Mouse (Mus musculus): Measurements from ENCODE around the gene Olfr986.
"Not testable (repeated sequence)": the region's sequence is repeated elsewhere in the genome, so short reads cannot be mapped to it uniquely, and the experiment has no call there.

The Olfr986 gene

DNA sequence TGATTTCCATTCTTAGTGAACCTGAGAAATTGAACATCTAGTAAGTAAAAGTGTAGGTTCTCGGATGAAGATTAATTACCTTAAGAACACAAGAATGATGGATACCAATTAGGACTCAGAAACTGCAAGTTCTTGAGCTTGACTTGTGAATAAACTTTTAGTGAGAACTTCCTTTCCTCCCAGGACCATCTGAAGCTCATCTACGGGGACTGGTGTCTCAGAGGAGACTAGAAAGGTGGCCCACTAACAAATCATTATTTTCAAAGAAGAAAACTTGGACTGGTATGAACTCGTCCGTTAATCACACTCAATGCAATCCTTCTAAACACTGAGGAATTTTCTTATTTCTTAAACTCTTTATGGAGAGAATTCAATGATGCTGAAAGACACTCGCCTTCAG is at the start of gene Olfr986:
TSS of gene Olfr986 (plus strand) at position 301 of the 400 bp plus-strand sequence.
- no peak for DNase-seq (ENCODE audit: low spot score)

GRCm38 (mm10) chr9:40136987-40137688 is 43.6 kb upstream of the Olfr986 start:
- no peak for DNase-seq (ENCODE audit: low spot score)

GRCm38 (mm10) chr9:40139484-40139883 is 41.2 kb upstream of the Olfr986 start:
- no peak for DNase-seq (ENCODE audit: low spot score)

- DNase-seq (ENCODE audit: low spot score): no peak
These were observed 39.2 kb upstream of the Olfr986 start for GRCm38 (mm10) chr9:40141544-40141943.

DNA sequence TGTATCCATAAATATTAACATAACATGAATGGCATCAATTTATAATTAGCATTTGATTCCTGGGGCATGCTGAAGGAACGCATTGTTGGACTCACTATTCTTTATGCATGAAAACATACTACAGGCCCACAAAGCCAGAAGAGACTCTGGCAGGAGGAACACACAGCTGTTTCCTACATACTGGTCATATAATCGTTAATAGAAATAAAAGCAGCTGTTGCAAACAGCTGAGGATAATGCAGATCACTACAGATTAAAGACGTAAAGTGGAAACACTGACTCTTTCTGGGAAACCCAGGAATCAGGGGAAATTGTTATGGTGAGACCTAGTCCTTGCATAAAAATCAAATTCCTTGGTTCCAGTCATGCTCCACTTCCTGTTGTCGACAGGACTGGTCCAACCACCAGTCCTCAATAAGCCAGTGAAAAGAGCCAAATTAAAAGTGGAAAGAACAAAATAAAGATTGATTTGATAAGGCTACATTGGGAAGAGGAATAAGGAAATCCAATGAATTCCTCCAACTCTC is 25.5 kb upstream of the Olfr986 start:
- no peak for DNase-seq (ENCODE audit: low spot score)

- DNase-seq (ENCODE audit: low spot score): no peak
These were observed 14.3 kb upstream of the Olfr986 start for GRCm38 (mm10) chr9:40166446-40166845.

DNA sequence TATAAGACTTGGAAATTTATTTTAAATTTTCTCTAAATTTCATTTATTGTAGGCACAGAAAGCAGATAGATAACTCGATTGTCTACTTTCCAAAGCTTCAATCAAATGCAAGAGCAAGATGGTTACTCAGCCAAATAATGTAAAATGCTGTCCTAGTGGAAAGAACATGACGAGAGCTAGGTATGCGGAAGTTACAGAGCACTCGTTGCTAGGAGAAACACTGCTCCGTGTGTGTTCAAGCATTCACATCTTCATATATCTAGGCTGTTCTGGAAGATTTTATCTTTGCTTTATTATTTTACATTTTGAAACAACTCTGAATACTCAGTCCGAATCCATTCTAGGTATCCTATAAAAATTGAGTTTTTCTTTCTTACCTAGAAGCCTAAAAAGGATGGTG is 3.7 kb upstream of the Olfr986 start:
- DNase-seq (ENCODE audit: low spot score): no peak

DNA sequence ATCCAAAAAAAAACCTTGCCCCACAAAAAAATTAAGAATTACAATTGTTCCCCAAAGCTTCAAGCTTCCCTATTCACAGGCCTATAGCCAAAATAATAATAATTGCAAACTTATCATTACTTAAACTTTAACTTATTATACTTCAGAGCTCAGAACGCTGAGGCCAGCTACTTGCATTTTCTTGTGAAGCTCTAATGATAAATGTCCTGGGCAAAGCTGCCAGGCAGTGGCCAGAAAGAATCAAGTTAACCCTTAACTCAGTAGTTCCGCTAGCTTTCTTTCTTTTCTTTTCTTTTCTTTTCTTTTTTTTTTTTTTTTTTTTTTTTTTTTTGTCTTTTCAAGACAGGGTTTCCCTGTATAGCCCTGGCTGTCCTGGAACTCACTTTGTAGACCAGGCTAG is 4.4 kb downstream of the Olfr986 start:
- not testable (repeated sequence) for DNase-seq (ENCODE audit: low spot score)

DNA sequence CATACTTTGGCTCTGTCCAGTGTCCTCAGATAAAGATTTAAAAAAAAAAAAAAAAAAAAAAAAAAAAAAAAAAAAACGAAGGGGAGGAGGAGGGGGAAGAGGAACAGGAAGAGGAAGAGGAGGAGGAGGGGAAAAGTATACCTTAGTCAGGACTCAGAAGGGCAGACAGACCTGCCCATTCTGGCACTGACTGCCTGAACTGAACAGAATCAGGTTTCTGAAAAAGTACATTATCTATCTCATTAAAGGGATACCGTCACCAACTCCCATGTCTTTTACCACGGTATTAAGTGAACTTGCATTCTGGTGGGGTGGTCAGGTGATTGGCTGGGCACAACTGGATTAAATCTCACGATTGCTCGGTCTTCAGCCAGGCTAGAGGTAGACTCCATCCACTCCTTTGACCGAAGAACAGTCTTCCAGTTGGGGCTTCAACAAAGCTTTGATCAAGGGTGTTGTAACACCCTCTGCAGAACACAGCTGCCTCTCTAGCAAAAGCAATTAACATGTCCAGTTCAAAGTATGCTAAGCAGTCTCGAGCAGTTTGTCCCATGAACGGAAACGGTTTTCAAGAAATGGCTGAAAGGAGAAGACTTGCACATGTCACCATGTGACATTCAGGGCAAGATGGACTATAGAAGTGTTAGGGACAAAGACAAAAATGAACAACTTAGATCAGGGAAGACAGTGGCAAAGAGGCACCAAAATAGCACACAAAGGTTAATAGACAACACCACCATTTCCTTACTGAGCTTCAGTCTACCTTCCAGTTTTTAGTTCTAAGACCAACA is 10.6 kb downstream of the Olfr986 start:
- DNase-seq (ENCODE audit: low spot score): no peak

- DNase-seq (ENCODE audit: low spot score): peak; percentile 88
These were observed 11.6 kb downstream of the Olfr986 start, which contains the start of gene Zfp202 for GRCm38 (mm10) chr9:40192098-40193038. Zfp202 (plus strand) TSS chr9:40192316.

DNA sequence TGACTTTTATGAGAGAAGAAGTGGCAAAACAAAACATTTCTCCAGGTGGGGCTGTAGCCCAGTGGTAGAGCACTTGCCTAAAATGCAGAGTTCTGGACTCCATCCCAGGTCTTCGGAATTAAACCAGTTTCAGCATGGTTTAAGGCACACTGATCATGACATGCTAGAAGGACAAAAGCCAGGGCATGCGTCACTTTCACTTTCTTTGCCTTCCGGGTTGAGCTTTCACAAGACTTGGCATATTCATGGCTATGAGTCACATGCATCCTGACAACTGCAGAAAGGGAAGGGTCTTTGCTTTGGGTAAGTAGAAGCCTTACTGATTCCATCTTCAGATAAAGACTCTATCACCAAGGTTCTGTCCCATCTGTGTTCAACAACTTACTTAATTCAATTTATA is 15.3 kb downstream of the Olfr986 start:
- DNase-seq (ENCODE audit: low spot score): peak; percentile 31

DNA sequence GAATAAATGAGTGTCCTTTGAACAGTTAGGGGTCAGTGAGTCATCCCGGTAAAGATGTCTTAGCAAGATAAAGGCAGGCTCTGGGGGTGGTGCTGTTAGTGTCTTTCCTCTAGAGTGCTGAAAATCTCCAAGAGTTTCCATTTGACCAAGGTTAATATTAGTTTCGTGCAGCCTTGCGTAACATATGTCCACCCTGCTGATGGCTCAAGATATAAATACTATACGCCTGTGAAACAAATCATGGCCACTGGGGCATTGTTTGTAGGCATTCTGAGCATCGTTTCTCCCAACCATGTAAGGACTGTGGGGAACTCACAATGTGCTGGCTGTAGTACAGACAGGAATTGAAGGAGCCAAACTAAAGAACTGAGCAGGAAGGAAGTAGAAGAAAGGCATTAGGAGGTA is 25.8 kb downstream of the Olfr986 start:
- DNase-seq (ENCODE audit: low spot score): no peak

- DNase-seq (ENCODE audit: low spot score): no peak
These were observed 30.0 kb downstream of the Olfr986 start for GRCm38 (mm10) chr9:40210744-40211143.

DNA sequence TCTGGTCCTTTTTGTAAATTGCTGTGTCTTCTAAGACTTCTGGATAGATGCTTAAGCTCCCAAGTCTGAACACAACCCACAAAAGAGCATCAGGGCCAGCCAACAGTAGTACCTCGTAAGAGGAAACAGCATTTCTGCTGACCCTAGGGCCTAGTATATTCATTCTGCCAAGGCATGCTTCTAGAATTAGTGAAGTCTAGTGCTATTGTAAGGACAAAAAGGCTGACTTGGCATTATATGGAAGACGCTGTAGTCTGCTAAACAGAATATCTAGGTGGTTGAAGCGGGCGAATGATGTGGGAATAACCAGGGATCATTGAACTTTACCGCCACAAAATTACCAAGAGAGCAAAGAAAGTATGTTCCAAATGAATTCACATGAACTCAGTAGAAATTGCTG is 33.3 kb downstream of the Olfr986 start:
- no peak for DNase-seq (ENCODE audit: low spot score)

- DNase-seq (ENCODE audit: low spot score): no peak
These were observed 35.9 kb downstream of the Olfr986 start for GRCm38 (mm10) chr9:40216651-40217050.

DNA sequence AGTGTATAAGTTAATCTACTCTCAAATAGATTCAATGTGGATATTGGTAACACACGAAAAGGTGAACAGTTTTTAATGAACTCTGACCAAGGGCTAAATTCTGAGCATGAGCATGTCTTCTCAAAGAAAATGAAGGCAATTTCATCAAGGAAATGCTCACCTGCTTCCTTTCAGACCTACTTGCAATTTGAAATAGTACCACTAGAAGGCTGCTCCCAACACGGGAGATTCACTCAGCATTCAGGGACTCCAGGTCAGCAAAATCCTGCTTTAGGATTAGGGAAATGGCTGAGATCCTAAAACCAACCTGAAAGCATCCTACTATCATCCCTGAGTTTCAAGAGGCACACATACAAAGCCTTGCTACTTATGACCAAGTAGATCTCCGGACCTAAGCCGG is 43.6 kb downstream of the Olfr986 start:
- DNase-seq (ENCODE audit: low spot score): no peak

DNA sequence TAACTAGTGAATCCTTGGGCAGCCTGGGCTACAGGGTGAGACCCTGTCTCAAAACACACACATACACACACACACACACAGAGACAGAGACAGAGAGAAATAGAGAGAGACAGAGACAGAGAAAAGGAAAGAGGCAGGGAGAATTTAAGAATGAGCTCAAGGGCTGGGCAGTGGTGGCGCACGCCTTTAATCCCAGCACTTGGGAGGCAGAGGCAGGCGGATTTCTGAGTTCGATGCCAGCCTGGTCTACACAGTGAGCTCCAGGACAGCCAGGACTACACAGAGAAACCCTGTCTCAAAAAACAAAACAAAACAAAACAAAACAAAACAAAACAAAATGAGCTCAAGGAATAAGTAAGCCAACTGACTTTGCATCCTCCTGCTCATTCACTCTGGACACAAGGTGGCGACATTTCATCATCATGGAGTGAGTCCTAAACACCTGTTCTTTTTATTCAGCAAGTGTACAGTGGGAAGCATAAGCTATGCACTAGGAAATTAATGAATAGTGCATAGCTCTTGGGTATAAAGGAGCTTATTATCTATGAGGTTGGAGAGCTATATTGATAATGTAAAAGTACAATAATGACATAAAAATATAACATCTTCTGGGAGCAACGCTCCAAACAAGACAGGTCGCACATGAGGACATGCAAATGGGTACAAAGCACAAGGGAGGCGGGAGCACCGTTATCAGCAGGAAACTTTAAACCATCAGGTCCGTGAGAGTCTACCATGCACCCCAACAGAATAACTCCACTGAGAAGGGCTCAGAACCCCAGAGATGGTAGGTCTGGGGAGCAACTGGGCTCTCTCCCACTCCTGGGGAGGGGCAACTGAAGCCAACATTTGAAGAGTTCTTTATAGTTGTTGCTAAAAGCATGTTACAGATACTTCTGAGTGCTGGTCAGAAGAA is 47.4 kb downstream of the Olfr986 start:
- DNase-seq (ENCODE audit: low spot score): peak; percentile 44

- DNase-seq (ENCODE audit: low spot score): no peak
These were observed 48.1 kb downstream of the Olfr986 start for GRCm38 (mm10) chr9:40228804-40229331.

DNA sequence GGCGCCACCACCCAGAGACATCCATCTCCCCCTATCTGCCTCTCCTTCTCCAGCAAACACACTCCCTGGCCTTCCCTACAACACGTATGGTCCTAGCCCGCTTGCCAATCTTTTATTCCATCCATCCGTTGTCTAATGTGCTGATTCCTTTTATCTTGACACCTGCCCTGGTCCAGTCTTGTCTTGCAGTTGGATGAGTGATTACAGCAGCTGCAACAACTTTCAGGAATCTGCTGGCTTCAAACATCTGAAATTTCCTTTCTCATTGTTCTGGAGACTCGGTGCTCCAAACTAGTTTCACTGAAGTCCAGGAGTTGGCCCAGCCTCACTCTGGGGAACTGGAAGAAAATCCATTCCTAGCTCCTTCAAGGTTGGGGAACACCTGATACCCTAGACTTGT is 48.8 kb downstream of the Olfr986 start:
- no peak for DNase-seq (ENCODE audit: low spot score)

GRCm38 (mm10) chr9:40231019-40231418 is 50.3 kb downstream of the Olfr986 start:
- DNase-seq (ENCODE audit: low spot score): no peak
